Mouse (Mus musculus) gastrocnemius, postnatal 25 days (tissue): ENCODE data around the gene Pfdn5. TPM values are rescaled to one million over a fixed set of nuclear protein-coding genes. Genes with fewer than 3 reads are reported as not detected.
"Not testable (repeated sequence)": the region's sequence is repeated elsewhere in the genome, so short reads cannot be mapped to it uniquely, and the experiment has no call there.

Source experiments
- DNase-seq: peaks from one replicate; pipeline ENCODE4 v3.0.0; 2022
- total RNA-seq, 2 experiments: library from RNA; stranded (reverse); gene quantifications; 1 replicate in 1 of 2; 2 replicates in 1 of 2; pipeline ENCODE4 v1.2.3; 2021

Gene Pfdn5
- total RNA-seq, 2 experiments from 2014 or later, result 189 to 204 TPM

DNA sequence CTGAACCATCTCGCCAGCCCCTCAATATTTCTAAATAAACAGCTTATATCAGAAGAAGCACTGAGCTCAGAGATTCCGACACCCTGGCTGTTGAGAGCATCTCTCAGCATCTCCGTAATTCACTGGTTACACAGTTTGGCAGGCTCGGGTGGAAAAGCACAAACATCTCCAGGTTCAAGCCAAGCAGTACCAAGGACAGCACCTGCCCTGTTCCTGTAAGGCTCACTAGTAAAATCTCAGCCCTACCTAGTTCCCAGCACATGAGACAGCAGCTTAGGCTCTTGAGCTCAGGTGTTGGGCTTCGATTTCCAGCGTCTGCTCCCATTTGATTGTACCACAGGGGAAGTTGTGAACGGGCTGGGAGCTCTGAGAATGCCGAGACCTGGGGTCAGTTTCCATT, 9.3 kb downstream of the Pfdn5 start:
- no peak for DNase-seq

DNA sequence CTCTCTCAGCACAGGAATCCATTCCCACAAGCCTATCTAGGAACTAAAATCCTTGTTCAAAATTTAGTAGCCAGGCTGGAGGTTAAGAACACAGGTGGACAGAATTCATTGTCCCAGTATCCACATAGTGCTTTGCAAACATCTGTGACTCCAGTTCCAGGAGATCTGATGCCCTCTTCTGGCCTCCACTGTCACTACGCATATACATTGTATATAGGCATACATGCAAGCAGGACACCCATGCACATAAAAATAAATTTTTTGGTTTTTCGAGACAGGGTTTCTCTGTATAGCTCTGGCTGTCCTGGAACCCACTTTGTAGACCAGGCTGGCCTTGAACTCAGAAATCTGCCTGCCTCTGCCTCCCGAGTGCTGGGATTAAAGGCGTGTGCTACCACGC, 10.0 kb downstream of the Pfdn5 start:
- DNase-seq, result not testable (repeated sequence)

- DNase-seq, result no peak
Measured at GRCm38 (mm10) chr15:102336946-102337345, 11.0 kb downstream of the Pfdn5 start.

DNA sequence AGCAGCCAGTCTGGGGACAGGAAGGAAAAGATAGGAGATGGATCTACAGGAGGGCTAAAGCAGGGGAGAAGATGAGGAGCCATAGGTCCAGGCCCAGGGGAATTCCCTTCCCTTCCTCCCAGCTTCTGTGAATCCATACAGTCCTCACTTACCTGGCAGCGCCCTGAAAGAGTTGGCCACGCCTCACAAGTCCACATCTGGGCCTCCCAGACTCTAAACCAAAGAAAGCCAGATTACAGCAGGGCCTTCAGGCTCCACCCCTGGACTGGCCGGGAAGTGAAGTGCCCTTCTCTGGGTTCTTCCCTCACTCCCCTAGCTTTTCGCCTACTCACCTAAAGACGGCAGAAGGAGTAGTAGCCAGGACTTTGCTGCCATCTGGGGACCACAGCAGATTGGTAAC, 13.7 kb downstream of the Pfdn5 start:
- DNase-seq, result no peak

GRCm38 (mm10) chr15:102341580-102341979, 15.7 kb downstream of the Pfdn5 start:
- no peak for DNase-seq

GRCm38 (mm10) chr15:102344490-102344889, 18.6 kb downstream of the Pfdn5 start:
- DNase-seq, result no peak

- no peak for DNase-seq
Measured at GRCm38 (mm10) chr15:102346444-102346843, 20.5 kb downstream of the Pfdn5 start.

DNA sequence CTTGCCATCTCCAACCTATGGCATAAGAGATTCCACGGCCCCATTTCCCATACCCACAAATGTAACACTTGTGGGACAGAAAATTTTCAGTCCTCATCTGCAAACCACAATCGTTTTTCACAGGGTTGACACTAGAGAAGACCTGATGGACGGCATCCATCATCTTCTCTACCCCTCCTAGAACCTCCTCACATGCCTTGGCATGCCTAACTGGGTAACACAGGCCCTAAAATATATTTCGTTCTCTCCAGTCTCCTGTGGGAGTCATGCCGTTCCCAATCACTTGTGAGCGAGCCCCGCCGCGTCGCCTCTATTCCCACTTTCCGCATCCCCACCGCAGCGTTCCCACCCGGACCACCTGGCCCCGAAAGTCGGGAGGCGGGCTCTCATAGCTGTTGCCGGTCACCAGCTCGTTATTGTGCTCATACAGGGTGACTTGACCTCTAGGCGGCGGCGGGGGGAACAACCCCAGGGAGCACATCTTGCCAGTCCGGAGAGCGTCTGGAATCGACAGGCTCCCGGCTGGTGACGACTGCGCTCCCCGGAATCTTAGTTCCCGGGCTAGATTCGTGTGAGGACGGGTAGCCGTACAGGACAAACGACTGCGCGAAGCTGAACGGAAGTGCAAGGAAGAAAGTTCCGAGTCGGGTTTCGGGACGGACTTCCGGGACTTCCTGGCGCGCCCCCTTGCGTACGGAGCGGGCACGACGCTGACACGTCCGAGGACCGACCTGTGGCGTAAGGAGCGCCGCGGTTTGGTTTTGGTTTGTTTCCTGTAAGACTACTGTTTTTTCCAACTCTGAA, 24.4 kb downstream of the Pfdn5 start, which contains the start of gene Aaas:
Gene Aaas (minus strand): TSS at position 634 of the 804 bp plus-strand sequence.
- DNase-seq, result peak; percentile 92

GRCm38 (mm10) chr15:102350942-102351291, 25.0 kb downstream of the Pfdn5 start:
- no peak for DNase-seq

GRCm38 (mm10) chr15:102352177-102352576, 26.3 kb downstream of the Pfdn5 start:
- DNase-seq, result no peak

DNA sequence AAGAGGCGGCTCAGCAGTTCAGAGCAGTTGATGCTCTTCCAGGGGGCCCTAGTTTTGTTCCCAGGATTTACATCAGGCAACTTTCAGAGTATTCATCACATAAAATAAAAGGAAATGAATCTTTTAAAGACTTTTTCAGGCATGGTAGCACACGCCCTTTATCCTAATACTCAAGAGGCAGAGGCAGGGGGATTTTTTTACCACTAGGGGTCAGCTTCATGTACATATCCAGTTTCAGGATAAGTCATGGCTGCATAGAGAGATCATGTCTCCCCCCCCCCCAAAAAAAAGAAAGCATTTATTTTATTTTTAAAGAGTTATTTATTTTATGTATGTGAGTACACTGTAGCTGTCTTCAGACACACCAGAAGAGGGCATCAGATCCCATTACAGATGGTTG, 28.1 kb downstream of the Pfdn5 start:
- DNase-seq, result no peak

DNA sequence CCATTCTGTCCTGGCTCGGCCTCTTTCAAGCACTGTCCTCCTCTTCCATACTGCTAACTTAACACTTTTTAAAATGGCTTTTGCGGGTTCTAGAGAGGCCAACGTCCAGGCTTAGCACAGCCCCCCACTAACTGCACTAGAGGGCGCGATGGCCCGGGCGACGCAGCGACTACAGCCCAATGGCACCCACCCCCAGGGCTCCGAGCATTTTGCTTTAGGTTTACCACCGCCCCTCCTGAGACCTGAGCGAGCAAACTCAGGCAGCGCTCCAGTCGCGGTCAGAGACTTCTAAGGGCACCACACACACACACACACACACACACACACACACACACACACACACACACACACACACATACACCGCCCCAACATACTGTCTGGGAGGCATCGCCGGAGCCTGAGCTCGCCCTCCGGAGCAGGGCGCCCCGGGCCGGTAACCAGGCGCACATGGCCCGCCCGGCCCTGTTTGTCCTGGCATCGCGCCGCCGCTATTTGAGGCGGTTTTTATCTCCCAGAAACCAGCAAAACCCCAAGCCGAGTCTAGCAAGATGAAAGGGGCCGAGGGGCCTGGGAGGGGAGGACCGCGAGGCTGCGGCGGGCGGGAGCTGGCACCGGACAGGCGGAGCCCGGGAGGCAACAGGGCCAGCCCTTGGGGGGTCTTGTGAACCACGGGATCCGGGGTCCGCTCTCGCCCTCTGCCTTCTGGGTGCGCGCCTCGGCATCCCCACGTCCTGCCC, 29.4 kb downstream of the Pfdn5 start:
- peak; percentile 35 for DNase-seq

DNA sequence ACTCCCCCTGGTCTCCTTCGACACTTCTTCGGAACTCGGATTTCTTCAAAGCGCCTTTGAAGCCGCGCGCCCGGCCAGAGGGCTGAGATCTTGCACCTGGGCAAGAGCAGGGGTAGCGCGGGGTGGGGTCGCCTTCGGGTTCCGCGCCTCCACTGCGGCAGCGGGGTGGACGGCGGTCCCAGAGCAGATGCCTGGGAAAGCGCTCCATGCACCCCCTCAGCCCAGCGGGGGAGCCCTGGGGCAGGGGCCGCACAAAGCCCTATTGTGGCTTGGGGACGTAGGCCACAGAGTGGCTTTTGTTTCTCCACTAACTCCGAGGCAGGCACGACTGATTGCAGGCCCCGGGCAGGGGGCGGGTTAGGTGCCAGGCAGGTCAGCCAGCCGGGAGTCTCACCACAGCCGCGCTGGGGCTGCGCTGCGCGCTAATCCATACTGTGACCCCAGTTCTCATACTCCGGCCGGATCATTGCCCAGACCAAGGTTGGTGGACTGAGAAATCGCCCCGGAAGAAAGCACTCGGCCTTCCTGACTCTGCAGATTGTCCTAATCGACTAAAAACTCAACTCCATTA, 30.0 kb downstream of the Pfdn5 start:
- DNase-seq, result no peak

- DNase-seq, result no peak
Measured at GRCm38 (mm10) chr15:102356501-102357325, 30.8 kb downstream of the Pfdn5 start.

GRCm38 (mm10) chr15:102358126-102358525, 32.2 kb downstream of the Pfdn5 start:
- DNase-seq, result no peak

DNA sequence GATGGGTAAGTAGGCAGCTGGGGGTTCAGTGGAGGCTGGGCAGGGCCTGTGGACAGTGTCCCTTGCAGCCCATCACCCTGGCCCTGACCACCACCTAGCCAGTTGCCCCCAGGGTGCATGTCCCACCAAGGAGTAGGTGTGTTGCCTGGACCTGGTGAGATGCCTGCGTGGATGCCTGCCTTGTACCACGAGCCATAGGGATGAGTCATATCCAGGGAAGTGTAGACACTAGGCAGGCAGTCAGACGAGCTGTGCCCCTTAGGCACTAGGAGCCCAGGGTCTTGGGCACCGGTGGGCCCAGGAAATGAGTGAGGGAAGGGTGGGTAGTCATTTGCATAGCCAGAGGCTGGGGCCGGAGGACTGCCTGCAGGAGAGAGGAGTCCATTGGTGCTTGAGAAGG, 32.9 kb downstream of the Pfdn5 start:
- DNase-seq, result no peak

DNA sequence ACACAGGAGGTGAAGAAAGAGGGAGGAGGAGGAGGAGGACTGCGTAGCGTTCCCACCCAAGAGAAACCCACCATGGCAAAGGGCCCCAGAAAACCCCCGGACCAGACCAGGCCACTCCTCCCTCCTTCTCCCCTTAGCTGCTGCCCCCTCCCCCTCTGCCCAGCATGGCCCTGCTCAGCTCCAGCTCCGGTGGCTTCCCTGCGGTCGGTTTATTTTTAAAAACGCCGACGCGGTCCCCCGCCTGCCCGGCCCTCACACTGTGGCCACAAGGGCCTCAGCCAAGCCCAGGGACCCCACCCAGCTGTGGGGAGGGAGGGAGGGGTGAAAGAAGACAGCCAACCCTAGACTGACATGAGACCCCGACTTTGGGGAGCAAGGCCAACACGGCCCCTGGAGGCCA, 36.7 kb downstream of the Pfdn5 start:
- DNase-seq, result no peak

DNA sequence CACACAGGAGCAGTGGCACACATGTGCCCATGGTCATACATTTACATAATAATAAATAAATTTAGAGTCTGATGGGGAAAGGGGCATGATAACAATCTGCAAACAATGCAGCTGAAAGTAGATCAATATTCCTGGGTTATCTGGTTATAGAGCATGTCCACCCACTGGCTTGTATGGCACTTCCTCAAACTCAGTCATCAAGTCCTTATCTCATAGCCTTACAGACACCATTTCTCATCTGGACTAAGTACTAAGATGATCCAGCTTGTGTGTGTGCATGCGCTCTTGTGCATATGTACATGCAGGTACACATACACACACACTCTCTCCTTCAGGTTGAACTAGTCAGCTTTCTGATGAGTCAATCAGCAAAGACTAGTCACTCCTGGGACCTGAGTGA, 38.8 kb downstream of the Pfdn5 start:
- DNase-seq, result no peak

- DNase-seq, result no peak
Measured at GRCm38 (mm10) chr15:102366238-102366637, 40.3 kb downstream of the Pfdn5 start.

- DNase-seq, result no peak
Measured at GRCm38 (mm10) chr15:102366733-102367344, 40.9 kb downstream of the Pfdn5 start, which contains the start of gene Sp7. Sp7 (minus strand) TSS chr15:102367182.

DNA sequence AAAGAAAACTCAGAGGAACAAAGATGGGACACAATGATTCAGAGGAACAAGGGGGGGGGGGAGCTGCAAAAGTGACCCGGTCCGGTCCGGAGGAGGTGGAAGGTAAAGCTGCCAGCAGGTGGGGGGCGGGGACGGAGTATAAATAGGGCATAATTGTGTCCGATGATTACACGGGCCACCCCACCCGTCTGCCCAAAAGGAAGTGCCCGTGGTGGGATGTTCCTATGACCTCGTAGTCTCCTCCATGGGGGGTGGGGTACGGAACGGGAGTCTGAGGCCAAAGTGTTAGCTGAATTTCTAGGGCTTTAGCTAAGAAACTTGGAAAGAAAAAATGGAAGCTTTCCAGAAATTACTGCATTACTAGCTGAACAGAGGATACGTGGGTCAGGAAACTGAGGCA, 44.1 kb downstream of the Pfdn5 start:
- DNase-seq, result no peak

DNA sequence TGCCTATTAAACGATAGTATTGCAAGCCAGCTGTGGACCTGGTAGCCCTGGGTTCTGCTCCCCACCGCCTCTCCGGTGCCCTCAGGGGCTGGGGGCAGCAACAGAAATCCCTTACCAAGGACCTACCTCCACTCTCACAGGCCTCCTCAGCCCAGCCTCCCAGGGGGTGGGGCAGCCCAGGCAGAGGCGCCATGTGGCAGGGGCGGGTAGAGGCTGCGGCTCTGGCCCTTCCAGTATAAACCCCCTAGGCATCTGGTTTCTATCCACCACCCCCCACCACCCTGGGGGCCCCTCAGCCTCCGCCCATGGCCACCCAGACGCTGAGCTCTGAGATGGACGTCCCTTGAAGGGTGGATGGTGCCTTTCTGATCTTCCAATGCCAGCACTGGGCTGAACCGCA, 44.8 kb downstream of the Pfdn5 start:
- no peak for DNase-seq
